Comparison of ENCODE assay signal across 9 mouse cellular contexts in genomic region chr17:43758607-43759259, GRCm38 (mm10). TPM values are rescaled to one million over a fixed set of nuclear protein-coding genes. Genes with fewer than 3 reads are reported as not detected.
DNase-seq lines count a peak whose midpoint lies in the region; ATAC-seq and TF ChIP-seq lines count a peak whose summit lies in the region.
"Had no signal": no experiment of that assay in that cellular context is flagged by ENCODE, and none has a peak within 500 bp of the region (broad histone marks: within the 10 kb centered on the region; RNA-seq: fewer than 3 reads in every experiment).

No protein-coding gene starts in this region.

- H3K27ac ChIP-seq in liver, postnatal 0 days (ENCODE audit: low read depth), result no peak overlapping the region
- H3K27ac ChIP-seq: embryonic facial prominence, embryonic 13.5 days had no signal

- WGBS in liver, postnatal 0 days (ENCODE audit: insufficient replicate concordance), result 34% methylated on average over 15 of the region's 15 CpGs

- no peak for ATAC-seq in liver, postnatal 0 days

- TF ChIP-seq EP300 in liver, postnatal 0 days (IDR thresholded peaks at IDR 0.05; ENCODE audit: low read depth), result no peak

- no peaks in the 10 kb centered on the region for H3K9me3 ChIP-seq in liver, postnatal 0 days (ENCODE audit: low read length)
- H3K9me3 ChIP-seq: embryonic facial prominence, embryonic 13.5 days had no signal

- DNase-seq in adrenal gland, adult (ENCODE audit: inconsistent age in 2 of 2, low spot score in 1 of 2), result peak; percentile 39 to 57
- DNase-seq in adrenal gland, postnatal 4 days (ENCODE audit: low spot score in 2 of 2), result no peak
- peak; percentile 33 for DNase-seq in adrenal gland, postnatal 14 days
- peak; percentile 43 to 54 for DNase-seq in heart, postnatal 10 days
- peak; percentile 21 for DNase-seq in liver, postnatal 0 days
- no peak for DNase-seq in right cerebral cortex, adult 2 months (ENCODE audit: low spot score in 2 of 2)
- DNase-seq in frontal cortex, postnatal 25 days (ENCODE audit: low spot score in 2 of 2), result no peak
- no peak for DNase-seq in right cerebral cortex, postnatal 25 days

- H3K36me3 ChIP-seq in liver, postnatal 0 days (replicated peaks; ENCODE audit: insufficient read depth, low read length), result no peaks in the 10 kb centered on the region
- H3K36me3 ChIP-seq: embryonic facial prominence, embryonic 13.5 days had no signal

- H3K4me3 ChIP-seq in liver, postnatal 0 days (ENCODE audit: low read depth, low read length), result no peak overlapping the region
- H3K4me3 ChIP-seq: embryonic facial prominence, embryonic 13.5 days had no signal

- TF ChIP-seq CTCF in liver, postnatal 0 days (IDR thresholded peaks at IDR 0.05; ENCODE audit: low read depth), result peak; percentile 43

- no peak overlapping the region for H3K9ac ChIP-seq in liver, postnatal 0 days (replicated peaks)
- H3K9ac ChIP-seq: embryonic facial prominence, embryonic 13.5 days had no signal

- H3K4me1 ChIP-seq in liver, postnatal 0 days (ENCODE audit: insufficient read depth), result no peaks in the 10 kb centered on the region
- H3K4me1 ChIP-seq: embryonic facial prominence, embryonic 13.5 days had no signal

- intact Hi-C loops in heart, postnatal 10 days (cut with DNase I), result no loop called here

- H3K27me3 ChIP-seq in liver, postnatal 0 days (ENCODE audit: insufficient read depth, low read length), result no peaks in the 10 kb centered on the region
- H3K27me3 ChIP-seq: embryonic facial prominence, embryonic 13.5 days had no signal

- no peak overlapping the region for H3K4me2 ChIP-seq in liver, postnatal 0 days (ENCODE audit: low read depth, low read length)
- H3K4me2 ChIP-seq: embryonic facial prominence, embryonic 13.5 days had no signal

RNA-seq across cellular contexts. Expression of gene Rcan2, which starts 42.4 kb away (rescaled TPM):
- total RNA-seq in adrenal gland, postnatal 4 days (2021), result 10 to 100 TPM; 10.6 to 11.4 TPM
- 4.3 and 5.9 TPM in 2 replicates for total RNA-seq in adrenal gland, postnatal 14 days (2021)
- total RNA-seq in heart, postnatal 10 days (2021), result 100 to 1,000 TPM; 209 to 216 TPM
- 0.87 and 1.2 TPM in 2 replicates for polyA plus RNA-seq in liver, postnatal 0 days (2015; fragmentation: Nextera tagmentation; extraction: Ambion mirVana)

Comparison
In these comparisons a context has a peak if more than half of its experiments do, and no peak if none do; other contexts are left out.
1. DNase-seq: peak in adrenal gland, adult (2 of 2), adrenal gland, postnatal 14 days (single experiment), heart, postnatal 10 days (2 of 2) and liver, postnatal 0 days (single experiment); none in adrenal gland, postnatal 4 days (0 of 2), right cerebral cortex, adult 2 months (0 of 2), frontal cortex, postnatal 25 days (0 of 2) and right cerebral cortex, postnatal 25 days (single experiment).
2. RNA of gene Rcan2, which starts 42.4 kb away (total RNA-seq): 209 to 216 TPM in heart, postnatal 10 days; 10.6 to 11.4 TPM in adrenal gland, postnatal 4 days and 4.3 to 5.9 TPM in adrenal gland, postnatal 14 days; every median in the first group is over 10 times any median in the second.